Mouse (Mus musculus): ENCODE results near the gene Gm13762. TPM values are rescaled to one million over a fixed set of nuclear protein-coding genes. Genes with fewer than 3 reads are reported as not detected.
"Not testable (repeated sequence)": the region's sequence is repeated elsewhere in the genome, so short reads cannot be mapped to it uniquely, and the experiment has no call there.

Gm13762 gene
- polyA plus RNA-seq (2016; fragmentation: Nextera tagmentation; extraction: Ambion mirVana): not detected in 2 replicates

DNA sequence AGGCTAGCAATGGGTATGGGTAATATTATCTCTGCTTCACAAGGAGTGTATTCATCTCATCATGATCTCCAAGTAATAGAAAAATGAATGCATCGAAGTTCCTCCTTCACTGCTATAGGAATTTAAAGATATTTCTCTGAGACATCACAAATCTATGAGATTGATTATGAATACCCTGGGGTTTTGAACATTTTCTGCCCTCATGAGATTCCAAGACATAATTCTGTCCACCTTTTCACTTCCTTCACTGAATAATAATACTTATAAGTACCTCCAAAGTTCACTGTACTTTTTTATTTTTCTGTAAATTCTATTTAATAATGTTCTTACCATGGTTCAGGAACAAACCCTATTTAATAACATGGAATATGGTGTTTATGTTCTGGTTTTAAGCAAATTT is at the start of gene Gm13762:
Gene Gm13762 (minus strand): TSS at position 101 of the 400 bp plus-strand sequence.
- Histone ChIP-seq H3K27ac (no peak within 1 kb of the TSS), H3K27me3 (no peaks in the 10 kb centered on the region), H3K9me3 (no peaks in the 10 kb centered on the region), H3K36me3 (no peaks in the 10 kb centered on the region), H3K4me1 (no peaks in the 10 kb centered on the region), H3K4me3 (no peak within 1 kb of the TSS), H3K9ac (no peak within 1 kb of the TSS), H3K4me2 (replicated peaks) (no peak within 1 kb of the TSS)
- no peak for ATAC-seq (ENCODE audit: insufficient number of reproducible peaks, insufficient read depth, low FRiP score, low TSS enrichment)
- 80% methylated on average over 1 of the region's 1 CpGs for WGBS

DNA sequence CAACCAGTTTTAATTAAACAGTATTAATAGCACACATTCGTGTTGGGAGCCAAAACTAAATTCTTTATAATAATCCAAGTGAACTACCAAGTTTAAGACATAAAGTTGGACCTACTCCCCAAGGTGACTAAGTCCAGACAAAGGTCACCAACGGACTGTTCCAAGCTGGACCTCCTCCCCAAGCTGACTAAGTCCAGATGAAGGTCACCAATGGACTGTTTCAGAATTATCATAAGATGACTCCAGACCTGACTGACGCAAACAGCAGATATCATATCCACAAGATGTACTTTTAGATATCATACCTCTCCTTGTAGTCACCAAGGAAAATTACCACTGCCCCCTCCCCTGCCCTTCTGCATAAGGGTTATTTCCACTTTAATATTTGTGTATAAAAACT is 41.4 kb upstream of the Gm13762 start:
- 72% methylated on average over 3 of the region's 3 CpGs for WGBS
- H3K9me3 ChIP-seq; H3K27ac ChIP-seq; H3K4me1 ChIP-seq; H3K36me3 ChIP-seq; ATAC-seq (ENCODE audit: insufficient number of reproducible peaks, insufficient read depth, low FRiP score, low TSS enrichment); H3K4me2 ChIP-seq (replicated peaks); H3K27me3 ChIP-seq; H3K4me3 ChIP-seq; H3K9ac ChIP-seq: not testable (repeated sequence)

DNA sequence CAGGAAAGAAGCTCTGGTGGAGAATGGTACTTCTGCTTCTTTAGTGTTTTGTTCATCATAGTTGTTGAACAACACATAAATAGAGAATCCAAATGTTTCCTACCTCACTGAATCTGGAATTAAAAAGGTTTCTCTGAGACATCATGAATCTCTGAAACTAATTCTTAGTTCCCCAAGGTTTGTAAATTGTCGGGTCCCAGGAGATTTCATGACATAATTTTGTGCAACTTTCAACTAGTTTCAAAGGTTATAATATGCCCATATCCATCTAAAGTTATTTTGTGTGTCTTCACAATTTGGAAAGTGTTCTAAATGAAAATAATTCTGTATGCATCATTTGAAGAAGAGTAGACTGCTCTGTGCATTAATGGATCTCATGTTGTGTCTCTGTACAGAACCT is 38.2 kb upstream of the Gm13762 start, which contains the start of gene Olfr1216:
Gene Olfr1216 (minus strand): TSS at position 101 of the 400 bp plus-strand sequence.
- no peak within 1 kb of the TSS for H3K4me2 ChIP-seq (replicated peaks)
- H3K4me1 ChIP-seq: no peaks in the 10 kb centered on the region
- WGBS: 79% methylated on average over 1 of the region's 1 CpGs
- no peak for ATAC-seq (ENCODE audit: insufficient number of reproducible peaks, insufficient read depth, low FRiP score, low TSS enrichment)
- H3K36me3 ChIP-seq: no peaks in the 10 kb centered on the region
- H3K27ac ChIP-seq: no peak within 1 kb of the TSS
- no peak within 1 kb of the TSS for H3K9ac ChIP-seq
- H3K4me3 ChIP-seq: no peak within 1 kb of the TSS
- no peaks in the 10 kb centered on the region for H3K9me3 ChIP-seq
- no peaks in the 10 kb centered on the region for H3K27me3 ChIP-seq

DNA sequence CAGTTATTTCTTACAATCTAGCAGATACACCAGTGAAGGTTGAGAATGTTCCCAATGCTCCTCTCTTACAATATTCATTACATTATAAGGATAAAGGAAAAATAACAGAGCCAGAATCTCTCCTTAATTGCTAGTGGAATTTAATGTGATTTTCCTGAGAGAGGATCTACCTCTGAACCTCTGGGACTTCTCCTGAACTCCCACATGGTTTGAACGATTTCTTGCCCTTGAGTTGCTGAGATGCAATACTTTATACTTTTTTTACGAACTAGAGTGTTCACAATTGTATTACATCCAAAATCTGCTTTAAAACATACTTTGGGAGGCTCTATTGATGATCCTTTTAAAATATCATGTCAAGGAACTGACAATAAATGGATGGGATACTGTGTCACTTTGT is 26.8 kb upstream of the Gm13762 start, which contains the start of gene Olfr1215:
Gene Olfr1215 (minus strand): TSS at position 101 of the 400 bp plus-strand sequence.
- H3K4me3 ChIP-seq: no peak within 1 kb of the TSS
- no peaks in the 10 kb centered on the region for H3K9me3 ChIP-seq
- H3K27me3 ChIP-seq: no peaks in the 10 kb centered on the region
- no peak within 1 kb of the TSS for H3K27ac ChIP-seq
- no peaks in the 10 kb centered on the region for H3K36me3 ChIP-seq
- no peaks in the 10 kb centered on the region for H3K4me1 ChIP-seq
- no peak within 1 kb of the TSS for H3K9ac ChIP-seq
- ATAC-seq (ENCODE audit: insufficient number of reproducible peaks, insufficient read depth, low FRiP score, low TSS enrichment): no peak
- H3K4me2 ChIP-seq (replicated peaks): no peak within 1 kb of the TSS
- 69% methylated on average over 2 of the region's 2 CpGs for WGBS

DNA sequence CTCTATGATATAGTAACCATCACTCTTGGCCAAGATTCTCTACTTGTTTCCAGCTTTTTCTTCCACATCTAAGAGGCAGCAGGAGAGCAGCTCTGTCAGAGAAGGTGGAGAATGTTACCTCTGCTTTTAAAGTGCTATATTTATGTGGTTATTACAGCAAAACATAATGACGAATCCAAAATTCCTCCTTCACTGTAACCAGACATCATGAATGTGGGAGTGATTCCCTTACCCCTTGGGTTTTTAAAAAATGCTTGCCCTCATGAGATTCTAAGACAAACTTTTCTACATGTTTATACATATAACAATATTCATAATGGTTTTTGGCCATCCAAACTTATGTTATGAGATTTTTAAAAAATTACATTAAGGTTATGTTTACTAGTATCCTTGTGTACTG is 12.5 kb upstream of the Gm13762 start, which contains the start of gene Olfr1214:
Gene Olfr1214 (minus strand): TSS at position 101 of the 400 bp plus-strand sequence.
- H3K9ac ChIP-seq: no peak within 1 kb of the TSS
- H3K27ac ChIP-seq: no peak within 1 kb of the TSS
- H3K27me3 ChIP-seq: no peaks in the 10 kb centered on the region
- H3K9me3 ChIP-seq: no peaks in the 10 kb centered on the region
- ATAC-seq (ENCODE audit: insufficient number of reproducible peaks, insufficient read depth, low FRiP score, low TSS enrichment): no peak
- no peaks in the 10 kb centered on the region for H3K4me1 ChIP-seq
- no peak within 1 kb of the TSS for H3K4me3 ChIP-seq
- H3K4me2 ChIP-seq (replicated peaks): no peak within 1 kb of the TSS
- 93% methylated on average over 1 of the region's 1 CpGs for WGBS
- H3K36me3 ChIP-seq: no peaks in the 10 kb centered on the region

DNA sequence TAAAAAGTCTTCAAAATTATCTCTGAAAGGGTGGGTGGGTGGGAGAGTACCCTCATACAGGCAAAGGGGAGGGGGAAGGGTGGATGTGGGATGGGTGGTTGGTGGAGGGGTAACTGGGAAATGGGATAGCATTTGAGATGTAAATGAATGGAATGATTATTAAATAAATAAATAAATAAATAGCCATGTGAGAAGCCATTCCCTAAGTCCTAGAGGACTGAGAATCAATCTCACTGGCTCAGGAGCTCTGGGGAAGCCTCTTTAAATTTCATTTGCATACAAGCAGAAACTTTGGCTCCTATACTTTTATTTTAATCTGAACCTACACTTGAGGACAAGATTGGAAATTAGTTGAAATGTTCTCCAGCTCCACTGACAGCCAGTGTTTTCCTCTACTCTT is 26.4 kb downstream of the Gm13762 start, which contains the start of gene Olfr1212:
Gene Olfr1212 (plus strand): TSS at position 301 of the 400 bp plus-strand sequence.
- Histone ChIP-seq H3K9ac (no peak within 1 kb of the TSS), H3K9me3 (no peaks in the 10 kb centered on the region), H3K4me2 (replicated peaks) (no peak within 1 kb of the TSS), H3K4me3 (no peak within 1 kb of the TSS), H3K36me3 (no peaks in the 10 kb centered on the region), H3K27ac (no peak within 1 kb of the TSS), H3K27me3 (no peaks in the 10 kb centered on the region), H3K4me1 (no peaks in the 10 kb centered on the region)
- ATAC-seq (ENCODE audit: insufficient number of reproducible peaks, insufficient read depth, low FRiP score, low TSS enrichment): no peak

DNA sequence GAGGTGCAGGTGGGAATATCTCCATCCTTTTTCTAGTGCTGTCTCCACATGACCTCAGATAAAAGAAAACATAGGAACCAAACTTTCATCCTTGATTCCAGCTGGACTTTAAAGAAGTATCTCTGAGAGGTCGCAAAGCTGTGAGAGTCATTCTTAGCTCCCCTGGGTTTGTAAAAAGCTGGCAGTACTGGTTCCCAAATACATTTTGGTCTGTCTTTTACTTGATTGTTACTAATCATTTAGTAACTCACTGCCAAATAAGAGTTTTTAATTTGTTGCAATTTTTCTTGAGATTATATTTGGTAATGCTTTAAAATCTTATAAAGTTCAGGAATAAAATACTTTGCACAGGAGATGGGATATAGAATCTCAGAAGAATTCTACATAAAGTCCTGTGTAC is 42.1 kb downstream of the Gm13762 start, which contains the start of gene Olfr1211:
Gene Olfr1211 (minus strand): TSS at position 101 of the 400 bp plus-strand sequence.
- Histone ChIP-seq H3K36me3 (no peaks in the 10 kb centered on the region), H3K9me3 (no peaks in the 10 kb centered on the region), H3K27me3 (no peaks in the 10 kb centered on the region), H3K27ac (no peak within 1 kb of the TSS), H3K4me1 (no peaks in the 10 kb centered on the region), H3K4me2 (replicated peaks) (no peak within 1 kb of the TSS), H3K9ac (no peak within 1 kb of the TSS), H3K4me3 (no peak within 1 kb of the TSS)
- no peak for ATAC-seq (ENCODE audit: insufficient number of reproducible peaks, insufficient read depth, low FRiP score, low TSS enrichment)
- WGBS: 82% methylated on average over 1 of the region's 1 CpGs

Other genes with a start within 250 kb of the Gm13762 start
- not detected in 2 replicates for gene Olfr1197, start 247.9 kb downstream of the Gm13762 start, polyA plus RNA-seq (2016; fragmentation: Nextera tagmentation; extraction: Ambion mirVana)
- not detected in 2 replicates for gene Olfr1198, start 228.9 kb downstream of the Gm13762 start, polyA plus RNA-seq (2016; fragmentation: Nextera tagmentation; extraction: Ambion mirVana)
- gene Olfr1199, start 219.8 kb downstream of the Gm13762 start, polyA plus RNA-seq (2016; fragmentation: Nextera tagmentation; extraction: Ambion mirVana): not detected in 2 replicates
- not detected in 2 replicates for gene Olfr1200, start 209.8 kb downstream of the Gm13762 start, polyA plus RNA-seq (2016; fragmentation: Nextera tagmentation; extraction: Ambion mirVana)
- not detected in 2 replicates for gene Olfr1201, start 187.2 kb downstream of the Gm13762 start, polyA plus RNA-seq (2016; fragmentation: Nextera tagmentation; extraction: Ambion mirVana)
- 0.04 TPM in 1 of 2 replicates, not detected in the other for gene Olfr1202, start 165.8 kb downstream of the Gm13762 start, polyA plus RNA-seq (2016; fragmentation: Nextera tagmentation; extraction: Ambion mirVana)
- gene Olfr1205, start 150.5 kb downstream of the Gm13762 start, polyA plus RNA-seq (2016; fragmentation: Nextera tagmentation; extraction: Ambion mirVana): not detected in 2 replicates
- not detected in 2 replicates for gene Olfr1204, start 131.0 kb downstream of the Gm13762 start, polyA plus RNA-seq (2016; fragmentation: Nextera tagmentation; extraction: Ambion mirVana)
- not detected in 2 replicates for gene Olfr1206, start 117.0 kb downstream of the Gm13762 start, polyA plus RNA-seq (2016; fragmentation: Nextera tagmentation; extraction: Ambion mirVana)
- not detected in 2 replicates for gene Olfr1208, start 78.0 kb downstream of the Gm13762 start, polyA plus RNA-seq (2016; fragmentation: Nextera tagmentation; extraction: Ambion mirVana)
- gene Olfr1209, start 65.1 kb downstream of the Gm13762 start, polyA plus RNA-seq (2016; fragmentation: Nextera tagmentation; extraction: Ambion mirVana): not detected in 2 replicates
- gene Olfr1211, start 42.2 kb downstream of the Gm13762 start, polyA plus RNA-seq (2016; fragmentation: Nextera tagmentation; extraction: Ambion mirVana): not detected in 2 replicates
- not detected in 2 replicates for gene Olfr1212, start 26.3 kb downstream of the Gm13762 start, polyA plus RNA-seq (2016; fragmentation: Nextera tagmentation; extraction: Ambion mirVana)
- gene Olfr1214, start 12.4 kb upstream of the Gm13762 start, polyA plus RNA-seq (2016; fragmentation: Nextera tagmentation; extraction: Ambion mirVana): not detected in 2 replicates
- gene Olfr1215, start 26.7 kb upstream of the Gm13762 start, polyA plus RNA-seq (2016; fragmentation: Nextera tagmentation; extraction: Ambion mirVana): not detected in 2 replicates
- not detected in 2 replicates for gene Olfr1216, start 38.1 kb upstream of the Gm13762 start, polyA plus RNA-seq (2016; fragmentation: Nextera tagmentation; extraction: Ambion mirVana)
- gene Olfr1217, start 51.8 kb upstream of the Gm13762 start, polyA plus RNA-seq (2016; fragmentation: Nextera tagmentation; extraction: Ambion mirVana): not detected in 2 replicates
- gene Olfr1218, start 80.9 kb upstream of the Gm13762 start, polyA plus RNA-seq (2016; fragmentation: Nextera tagmentation; extraction: Ambion mirVana): not detected in 2 replicates
- not detected in 2 replicates for gene Olfr1219, start 103.2 kb upstream of the Gm13762 start, polyA plus RNA-seq (2016; fragmentation: Nextera tagmentation; extraction: Ambion mirVana)
- gene Olfr1220, start 126.6 kb upstream of the Gm13762 start, polyA plus RNA-seq (2016; fragmentation: Nextera tagmentation; extraction: Ambion mirVana): 0.04 TPM in 1 of 2 replicates, not detected in the other
- not detected in 2 replicates for gene Olfr1221, start 137.0 kb upstream of the Gm13762 start, polyA plus RNA-seq (2016; fragmentation: Nextera tagmentation; extraction: Ambion mirVana)
- gene Olfr1222, start 152.8 kb upstream of the Gm13762 start, polyA plus RNA-seq (2016; fragmentation: Nextera tagmentation; extraction: Ambion mirVana): not detected in 2 replicates
- not detected in 2 replicates for gene Olfr1223, start 171.3 kb upstream of the Gm13762 start, polyA plus RNA-seq (2016; fragmentation: Nextera tagmentation; extraction: Ambion mirVana)
- not detected in 2 replicates for gene Olfr1224-ps1, start 183.8 kb upstream of the Gm13762 start, polyA plus RNA-seq (2016; fragmentation: Nextera tagmentation; extraction: Ambion mirVana)
- gene Olfr1225, start 194.4 kb upstream of the Gm13762 start, polyA plus RNA-seq (2016; fragmentation: Nextera tagmentation; extraction: Ambion mirVana): not detected in 2 replicates
- gene Olfr1226, start 219.8 kb upstream of the Gm13762 start, polyA plus RNA-seq (2016; fragmentation: Nextera tagmentation; extraction: Ambion mirVana): not detected in 2 replicates

Data from embryonic facial prominence, embryonic 12.5 days (tissue).